Mouse (Mus musculus) heart, embryonic 10.5 days (tissue): ENCODE data around the gene Utf1. TPM values are rescaled to one million over a fixed set of nuclear protein-coding genes. Genes with fewer than 3 reads are reported as not detected.

Experiments
- DNase-seq: peaks from one replicate; pipeline ENCODE4 v3.0.0-alpha.2; 2017; ENCODE audit warnings: low spot score
- H3K27ac ChIP-seq: fragments of 300-500 bp; sonication (generic); 2 replicates; pipeline ENCODE4 v1.5.1; 2016; ENCODE audit warnings: mild to moderate bottlenecking
- H3K27me3 ChIP-seq: fragments of 300-500 bp; sonication (generic); 2 replicates; pipeline ENCODE4 v1.6.1; 2016; ENCODE audit warnings: mild to moderate bottlenecking; ENCODE audit not compliant: poor library complexity, insufficient read depth, severe bottlenecking
- H3K36me3 ChIP-seq: fragments of 300-500 bp; sonication (generic); 2 replicates; pipeline ENCODE4 v1.6.1; 2016; ENCODE audit warnings: mild to moderate bottlenecking, moderate library complexity
- H3K4me1 ChIP-seq: fragments of 300-500 bp; sonication (generic); 2 replicates; pipeline ENCODE4 v1.6.1; 2016; ENCODE audit warnings: mild to moderate bottlenecking
- H3K4me3 ChIP-seq: fragments of 300-500 bp; sonication (generic); 2 replicates; pipeline ENCODE4 v1.5.1; 2016; ENCODE audit warnings: mild to moderate bottlenecking, moderate library complexity
- H3K9me3 ChIP-seq: fragments of 300-500 bp; sonication (generic); 2 replicates; pipeline ENCODE4 v1.6.1; 2016; ENCODE audit warnings: mild to moderate bottlenecking, moderate library complexity
- WGBS: fragments of 180-500 bp; shearing (Covaris S2); methylation state at CpG from one replicate; pipeline ENCODE4 v1.1.7; 2016; 5-methylcytosine and 5-hydroxymethylcytosine counted together
- polyA plus RNA-seq: library from polyadenylated mRNA; unstranded; fragments of >200 nt; fragmentation: Nextera tagmentation; extraction: Ambion mirVana; gene quantifications from 2 replicates; pipeline ENCODE4 v1.2.1, GENCODE M21; 2016

The Utf1 gene
- polyA plus RNA-seq, 1 experiment from 2014 or later, result 0.14 TPM

DNA sequence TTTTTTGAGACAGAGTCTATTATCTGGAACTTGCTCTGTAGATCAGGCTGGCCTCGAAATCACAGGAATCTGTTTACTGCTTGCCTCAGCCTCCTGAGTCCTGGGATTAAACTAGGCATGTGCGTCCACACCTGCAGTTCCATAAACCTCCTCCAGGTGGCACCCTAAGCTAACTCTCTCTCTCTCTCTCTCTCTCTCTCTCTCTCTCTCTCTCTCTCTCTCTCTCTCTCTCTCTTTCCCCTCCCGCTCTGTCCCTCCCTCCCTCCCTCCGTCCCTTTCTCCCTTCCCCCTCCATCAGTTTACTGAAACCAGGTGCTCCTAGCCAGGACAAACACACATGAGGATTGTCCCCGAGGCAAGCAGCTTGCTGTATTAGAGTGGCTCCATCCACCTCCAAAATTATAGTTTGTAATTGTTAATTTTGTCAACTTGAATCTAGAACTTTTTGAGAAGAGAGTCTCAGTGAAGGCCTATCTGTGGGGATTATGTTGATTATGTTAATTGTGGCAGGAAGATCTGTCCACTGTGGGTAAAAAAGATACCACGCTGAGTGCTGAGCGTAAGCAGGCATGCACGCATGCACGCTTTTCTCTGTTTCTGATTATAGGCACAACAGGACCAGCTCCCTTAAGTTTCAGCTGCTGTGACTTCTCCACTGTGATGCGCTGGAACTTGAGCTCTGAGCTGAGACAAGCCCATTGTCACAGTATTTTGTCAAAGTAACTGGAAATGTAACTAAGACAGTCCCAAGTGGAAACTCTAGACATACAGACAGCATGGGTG lies 25.9 kb downstream of the Utf1 start:
- Histone ChIP-seq H3K27ac (no peak overlapping the region), H3K9me3 (no peaks in the 10 kb centered on the region), H3K27me3 (peaks cover 84% of the 10 kb centered on the region), H3K4me3 (no peak overlapping the region), H3K4me1 (no peaks in the 10 kb centered on the region), H3K36me3 (no peaks in the 10 kb centered on the region)
- no peak for DNase-seq
- WGBS, result 40% methylated on average over 10 of the region's 10 CpGs

DNA sequence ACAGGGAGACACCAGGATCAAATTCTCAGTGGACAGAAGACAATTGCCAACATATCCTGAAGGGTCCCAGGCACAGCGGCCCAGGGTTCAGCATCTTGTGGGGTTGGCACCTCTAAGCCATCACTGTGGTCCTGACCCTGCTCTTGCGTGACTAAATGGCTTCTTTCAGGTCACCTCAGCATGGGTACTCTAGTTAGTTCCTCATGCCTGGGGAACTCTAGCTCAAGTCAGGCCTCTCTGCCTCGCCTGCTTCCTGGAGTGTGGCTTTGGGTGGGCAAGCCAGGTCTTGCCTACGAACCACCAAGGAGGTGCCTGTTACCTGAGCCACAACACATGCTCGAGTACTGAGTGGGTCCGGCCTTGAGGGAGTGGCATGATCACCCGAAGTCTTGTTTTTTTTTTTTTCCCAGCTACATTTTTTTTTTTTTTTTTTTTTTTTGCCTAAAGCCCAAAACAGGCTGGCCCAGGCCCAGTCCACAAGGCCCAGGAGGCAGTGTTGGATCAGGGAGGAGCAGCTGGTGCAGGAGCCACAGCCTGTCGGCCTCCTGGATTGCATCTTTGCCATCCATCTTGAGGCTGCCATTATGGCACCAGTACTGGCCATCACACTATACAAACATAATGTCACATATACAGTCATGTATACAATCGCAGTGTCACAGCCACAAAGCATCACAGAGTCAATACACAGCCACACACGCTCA lies 26.8 kb downstream of the Utf1 start:
- H3K36me3 ChIP-seq, result no peaks in the 10 kb centered on the region
- no peaks in the 10 kb centered on the region for H3K4me1 ChIP-seq
- H3K27me3 ChIP-seq, result peaks cover 84% of the 10 kb centered on the region
- no peaks in the 10 kb centered on the region for H3K9me3 ChIP-seq
- 82% methylated on average over 10 of the region's 10 CpGs for WGBS
- no peak for DNase-seq
- H3K4me3 ChIP-seq, result no peak overlapping the region
- no peak overlapping the region for H3K27ac ChIP-seq

DNA sequence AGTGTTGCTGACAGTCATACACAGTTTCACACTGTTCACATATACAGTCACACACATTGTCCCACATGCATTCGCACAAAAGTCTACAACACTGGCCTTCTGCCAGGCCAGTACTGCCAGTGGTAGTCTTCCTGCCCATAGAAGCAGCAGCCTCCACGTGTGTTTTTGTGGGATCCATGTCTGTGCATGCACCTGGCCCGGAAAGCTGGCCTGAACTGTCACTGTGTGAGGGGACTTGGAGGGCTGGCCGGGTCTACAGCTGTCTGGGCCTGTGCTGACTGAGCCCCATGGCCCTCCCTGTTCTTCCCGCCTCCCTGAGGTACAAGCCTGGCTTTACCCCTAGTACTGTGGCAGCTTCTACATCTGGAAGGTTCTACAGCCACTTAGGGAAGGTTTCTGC lies 27.4 kb downstream of the Utf1 start:
- H3K4me3 ChIP-seq, result no peak overlapping the region
- peaks cover 83% of the 10 kb centered on the region for H3K27me3 ChIP-seq
- no peaks in the 10 kb centered on the region for H3K4me1 ChIP-seq
- 74% methylated on average over 5 of the region's 5 CpGs for WGBS
- no peaks in the 10 kb centered on the region for H3K9me3 ChIP-seq
- H3K36me3 ChIP-seq, result no peaks in the 10 kb centered on the region
- DNase-seq, result no peak
- no peak overlapping the region for H3K27ac ChIP-seq

DNA sequence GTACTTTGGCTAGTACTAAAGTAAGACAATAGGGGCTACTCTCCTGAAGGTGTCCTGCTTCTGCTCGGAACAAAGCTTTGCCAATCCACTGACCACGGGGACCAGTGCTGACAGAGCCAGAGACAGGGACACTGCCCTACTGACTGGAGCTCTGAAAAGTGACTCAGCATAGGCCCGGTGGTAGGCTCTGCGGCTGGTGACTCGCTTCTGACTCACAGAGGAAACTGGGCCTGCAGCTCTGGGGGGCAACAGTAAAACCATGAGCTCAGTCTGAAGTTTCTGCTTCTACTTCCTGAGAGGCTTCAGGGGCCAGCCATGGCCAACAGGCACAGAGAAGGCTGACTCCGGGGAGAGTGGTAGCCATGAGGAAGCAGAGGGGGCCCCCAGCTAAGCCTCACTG lies 27.8 kb downstream of the Utf1 start:
- H3K9me3 ChIP-seq, result no peaks in the 10 kb centered on the region
- H3K27me3 ChIP-seq, result peaks cover 84% of the 10 kb centered on the region
- no peaks in the 10 kb centered on the region for H3K36me3 ChIP-seq
- H3K4me1 ChIP-seq, result no peaks in the 10 kb centered on the region
- WGBS, result 58% methylated on average over 6 of the region's 6 CpGs
- H3K27ac ChIP-seq, result no peak overlapping the region
- no peak overlapping the region for H3K4me3 ChIP-seq
- no peak for DNase-seq

DNA sequence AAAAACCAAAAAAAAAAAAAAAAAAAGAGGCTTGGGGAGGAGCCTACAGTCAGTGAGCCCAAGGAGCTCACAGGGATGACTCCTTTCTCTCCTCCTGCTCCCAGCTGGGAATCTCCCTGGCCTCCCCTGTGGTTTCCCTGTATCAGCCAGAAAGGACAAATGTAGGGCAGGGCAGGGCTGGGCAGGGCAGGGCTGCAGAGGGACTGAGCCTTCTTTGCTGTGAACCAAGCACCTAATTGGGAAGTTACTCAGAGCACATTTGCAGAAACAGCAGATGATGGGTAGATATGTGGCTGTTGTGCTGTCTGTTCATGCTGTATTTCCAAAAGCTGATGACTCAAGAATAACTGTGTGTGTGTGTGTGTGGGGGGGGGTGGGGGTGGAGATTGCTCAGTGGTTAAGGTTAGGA lies 29.3 kb downstream of the Utf1 start:
- DNase-seq, result no peak
- H3K27ac ChIP-seq, result no peak overlapping the region
- no peaks in the 10 kb centered on the region for H3K36me3 ChIP-seq
- peaks cover 91% of the 10 kb centered on the region for H3K27me3 ChIP-seq
- no peaks in the 10 kb centered on the region for H3K9me3 ChIP-seq
- no peak overlapping the region for H3K4me3 ChIP-seq
- H3K4me1 ChIP-seq, result 0 out of 2 replicates have a peak, but pooled peaks cover 2% of the 10 kb centered on the region

DNA sequence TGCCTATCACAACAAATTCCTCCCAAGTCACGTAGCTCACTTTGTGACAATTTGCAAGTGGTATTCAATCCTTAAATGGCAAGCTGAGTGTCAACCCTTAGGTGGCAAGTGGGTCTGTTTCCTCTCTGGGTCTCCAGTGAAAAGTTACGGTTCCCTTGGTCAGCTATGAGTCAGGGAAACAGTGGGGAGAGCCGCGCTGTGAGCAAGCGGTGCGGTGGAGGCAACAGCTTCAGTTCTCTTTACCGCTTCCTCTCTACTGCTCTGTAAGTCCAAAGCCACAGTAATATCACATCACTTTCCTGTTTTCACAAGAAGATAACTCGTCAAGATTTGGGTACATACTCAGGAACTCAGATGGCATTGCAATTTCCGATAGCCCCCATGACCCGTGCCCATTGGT lies 30.7 kb downstream of the Utf1 start:
- Histone ChIP-seq H3K4me3 (no peak overlapping the region), H3K36me3 (no peaks in the 10 kb centered on the region), H3K4me1 (0 out of 2 replicates have a peak, but pooled peaks cover 9% of the 10 kb centered on the region), H3K27me3 (peaks cover 89% of the 10 kb centered on the region), H3K27ac (no peak overlapping the region), H3K9me3 (no peaks in the 10 kb centered on the region)
- 83% methylated on average over 10 of the region's 10 CpGs for WGBS
- DNase-seq, result no peak

DNA sequence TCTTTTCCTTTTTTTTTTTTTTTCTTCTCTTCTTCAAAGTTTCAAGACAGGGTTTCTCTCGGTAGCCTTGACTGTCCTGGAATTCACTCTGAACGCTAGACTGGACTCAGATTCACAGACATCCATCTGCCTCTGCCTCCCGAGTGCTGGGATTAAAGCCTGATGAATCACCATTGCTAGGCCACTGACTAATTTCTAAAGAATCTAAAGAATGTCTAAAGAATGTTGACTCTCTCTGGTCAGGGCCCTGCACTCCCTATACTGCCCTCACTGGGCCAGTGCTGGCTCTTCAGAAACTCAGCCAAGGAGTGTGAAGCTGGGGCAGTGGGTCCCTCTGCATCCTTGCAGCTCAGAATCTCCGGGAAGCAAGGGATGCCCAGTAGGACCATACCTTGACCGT lies 31.9 kb downstream of the Utf1 start:
- Histone ChIP-seq H3K9me3 (no peaks in the 10 kb centered on the region), H3K4me1 (0 out of 2 replicates have a peak, but pooled peaks cover 9% of the 10 kb centered on the region), H3K27me3 (peaks cover 92% of the 10 kb centered on the region), H3K27ac (no peak overlapping the region), H3K4me3 (no peak overlapping the region), H3K36me3 (no peaks in the 10 kb centered on the region)
- WGBS, result 40% methylated on average over 5 of the region's 5 CpGs
- no peak for DNase-seq

DNA sequence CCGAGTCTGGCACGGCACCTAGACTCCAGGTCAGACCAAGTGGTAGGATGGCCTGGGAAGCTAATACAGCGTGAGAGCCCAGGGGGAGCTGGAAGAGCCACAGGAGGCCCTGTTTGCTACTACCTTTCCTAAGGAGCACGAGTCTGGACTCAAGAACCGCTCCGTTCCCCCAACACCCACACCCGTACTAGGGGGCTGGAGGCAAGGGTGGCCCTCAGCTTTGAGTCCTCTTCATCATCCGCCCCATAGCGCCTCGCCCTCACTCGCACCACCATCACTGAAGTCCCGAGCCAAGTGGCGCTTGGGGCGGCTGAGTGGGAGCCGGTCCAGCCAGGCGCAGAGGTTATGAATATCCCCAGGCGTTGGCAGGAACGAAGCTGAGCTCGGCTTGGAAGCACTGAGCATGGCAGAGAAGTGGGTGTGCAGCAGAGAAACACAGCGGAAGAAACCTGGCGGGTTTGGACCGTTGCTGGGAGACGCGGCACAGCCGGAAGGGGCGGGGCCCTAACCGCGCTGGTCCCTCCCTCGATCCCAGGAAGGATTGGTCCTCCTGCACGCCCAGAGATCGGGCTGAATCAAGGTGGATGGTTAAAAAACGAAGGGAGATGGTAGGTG lies 34.8 kb downstream of the Utf1 start, which contains the start of gene 6430531B16Rik:
Gene 6430531B16Rik, minus strand, starts transcription at position 478 of the 615 bp plus-strand sequence.
- Histone ChIP-seq H3K36me3 (no peaks in the 10 kb centered on the region), H3K27me3 (peaks cover 80% of the 10 kb centered on the region), H3K9me3 (no peaks in the 10 kb centered on the region), H3K27ac (0 out of 2 replicates have a peak within 1 kb of the TSS, but pooled peaks have one; percentile 39), H3K4me3 (peak within 1 kb of the TSS; percentile 62), H3K4me1 (0 out of 2 replicates have a peak, but pooled peaks cover 12% of the 10 kb centered on the region)
- 5% methylated on average over 32 of the region's 32 CpGs for WGBS
- peak; percentile 88 for DNase-seq

DNA sequence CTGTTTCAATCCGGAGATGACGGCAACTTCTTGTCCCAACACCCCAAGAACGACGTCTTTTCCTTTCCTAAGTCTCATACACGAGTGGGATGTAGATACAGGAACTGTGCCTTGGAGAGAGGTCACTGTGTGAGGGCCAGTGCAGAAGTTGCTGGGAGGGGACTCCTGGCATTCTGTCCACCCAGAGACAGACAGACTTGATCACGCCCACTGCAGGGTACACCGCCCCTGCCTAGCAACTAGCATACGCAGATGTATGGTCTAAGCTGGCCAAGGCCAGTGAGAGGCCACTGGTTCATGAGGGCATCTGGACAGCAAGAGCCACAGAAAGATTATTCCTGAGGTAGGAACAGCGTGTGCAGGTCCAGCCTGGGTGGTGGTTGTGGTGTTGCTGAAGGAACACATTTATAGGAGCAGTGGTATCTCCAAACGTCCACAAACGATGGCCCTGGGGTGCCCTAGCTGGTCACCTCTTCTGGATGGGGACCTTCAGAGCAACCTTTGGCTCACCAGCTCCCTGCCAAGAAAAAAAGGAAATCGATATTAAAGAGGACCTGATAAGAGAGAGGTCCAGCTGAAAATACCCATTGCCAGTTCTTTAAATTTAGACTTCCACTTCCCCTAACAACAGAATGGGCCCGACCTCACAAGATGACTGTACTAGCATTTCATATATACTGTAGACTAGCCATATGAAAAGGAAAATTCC lies 35.6 kb downstream of the Utf1 start:
- no peaks in the 10 kb centered on the region for H3K36me3 ChIP-seq
- WGBS, result 43% methylated on average over 13 of the region's 13 CpGs
- DNase-seq, result no peak
- H3K9me3 ChIP-seq, result no peaks in the 10 kb centered on the region
- H3K4me3 ChIP-seq, result peak overlapping the region; percentile 62
- H3K27ac ChIP-seq, result no peak overlapping the region
- H3K4me1 ChIP-seq, result 0 out of 2 replicates have a peak, but pooled peaks cover 12% of the 10 kb centered on the region
- H3K27me3 ChIP-seq, result peaks cover 80% of the 10 kb centered on the region

DNA sequence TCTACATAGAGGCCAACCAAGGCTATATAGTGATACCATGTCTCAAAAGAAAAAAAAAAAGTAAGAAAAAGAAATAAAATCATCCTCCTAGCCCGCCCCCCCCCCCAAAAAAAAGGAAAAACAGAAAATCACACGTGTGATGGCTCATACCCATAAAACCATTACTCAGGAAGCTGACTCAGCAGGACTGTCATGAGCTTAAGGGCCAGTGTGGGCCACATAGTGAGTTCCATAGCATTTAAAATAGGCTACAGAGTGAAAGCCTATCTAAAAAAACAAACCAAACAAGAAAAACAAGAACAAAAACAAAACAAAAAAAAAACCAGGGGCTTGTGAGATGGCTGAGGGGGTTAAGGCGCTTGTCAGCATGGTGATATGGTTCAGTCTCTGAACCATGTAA lies 37.2 kb downstream of the Utf1 start:
- 56% methylated on average over 3 of the region's 3 CpGs for WGBS
- H3K4me1 ChIP-seq, result 0 out of 2 replicates have a peak, but pooled peaks cover 12% of the 10 kb centered on the region
- no peaks in the 10 kb centered on the region for H3K9me3 ChIP-seq
- H3K27ac ChIP-seq, result no peak overlapping the region
- no peak for DNase-seq
- H3K4me3 ChIP-seq, result no peak overlapping the region
- H3K36me3 ChIP-seq, result no peaks in the 10 kb centered on the region
- peaks cover 81% of the 10 kb centered on the region for H3K27me3 ChIP-seq

DNA sequence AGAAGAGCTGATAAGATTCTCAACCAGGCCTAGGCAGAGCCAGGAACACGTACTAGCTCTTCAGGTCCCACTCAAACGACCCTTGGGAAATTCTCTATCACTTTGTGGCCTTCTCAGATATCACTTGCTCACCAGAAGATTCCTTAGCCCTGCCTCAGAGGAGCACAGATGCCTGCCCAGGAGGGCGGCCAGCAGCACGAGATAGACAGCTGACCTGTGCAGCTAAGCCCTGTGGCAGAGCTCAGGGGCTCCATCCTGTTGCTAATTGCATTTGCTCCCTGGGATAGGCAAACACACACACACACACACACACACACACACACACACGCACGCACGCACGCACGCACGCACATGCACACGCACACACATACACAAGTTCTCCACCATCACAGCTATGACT lies 38.5 kb downstream of the Utf1 start:
- Histone ChIP-seq H3K36me3 (no peaks in the 10 kb centered on the region), H3K4me3 (no peak overlapping the region), H3K27ac (no peak overlapping the region), H3K27me3 (peaks cover 81% of the 10 kb centered on the region), H3K9me3 (no peaks in the 10 kb centered on the region), H3K4me1 (0 out of 2 replicates have a peak, but pooled peaks cover 12% of the 10 kb centered on the region)
- WGBS, result 71% methylated on average over 11 of the region's 11 CpGs
- DNase-seq, result no peak

DNA sequence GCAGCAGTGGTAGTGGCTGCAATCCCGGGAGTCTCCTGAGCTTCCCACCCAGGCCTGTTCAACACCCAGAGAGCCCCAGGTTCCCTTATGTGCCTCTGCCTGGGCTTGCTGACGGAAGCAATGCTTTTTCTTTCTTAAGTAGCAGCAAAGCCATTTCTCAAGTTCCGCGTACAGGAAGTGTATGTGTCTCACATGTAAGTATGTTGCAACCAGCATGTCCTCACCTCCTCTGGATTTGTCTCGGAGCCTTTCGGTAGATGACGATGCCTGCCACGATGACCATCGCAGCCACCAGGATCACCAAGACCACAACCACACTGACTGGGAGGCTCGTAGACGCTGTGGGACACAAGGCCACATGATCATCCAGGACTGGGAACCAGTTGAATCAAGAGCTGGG lies 40.9 kb downstream of the Utf1 start:
- no peak overlapping the region for H3K4me3 ChIP-seq
- 0 out of 2 replicates have a peak, but pooled peaks cover 3% of the 10 kb centered on the region for H3K4me1 ChIP-seq
- DNase-seq, result no peak
- peaks cover 86% of the 10 kb centered on the region for H3K27me3 ChIP-seq
- no peaks in the 10 kb centered on the region for H3K9me3 ChIP-seq
- H3K36me3 ChIP-seq, result no peaks in the 10 kb centered on the region
- H3K27ac ChIP-seq, result no peak overlapping the region
- 88% methylated on average over 11 of the region's 11 CpGs for WGBS
